Mouse (Mus musculus) ES-Bruce4 (cell line): ENCODE results near the gene Prkg1.

Experiments used
- CTCF ChIP-seq: IDR thresholded peaks from one replicate; pipeline ENCODE4 v1.8.1; 2011; ENCODE audit warnings: low read depth, low read length
- POLR2A ChIP-seq: IDR thresholded peaks from one replicate; pipeline ENCODE4 v1.8.1; 2011; ENCODE audit warnings: low read length; ENCODE audit not compliant: insufficient read depth

DNA sequence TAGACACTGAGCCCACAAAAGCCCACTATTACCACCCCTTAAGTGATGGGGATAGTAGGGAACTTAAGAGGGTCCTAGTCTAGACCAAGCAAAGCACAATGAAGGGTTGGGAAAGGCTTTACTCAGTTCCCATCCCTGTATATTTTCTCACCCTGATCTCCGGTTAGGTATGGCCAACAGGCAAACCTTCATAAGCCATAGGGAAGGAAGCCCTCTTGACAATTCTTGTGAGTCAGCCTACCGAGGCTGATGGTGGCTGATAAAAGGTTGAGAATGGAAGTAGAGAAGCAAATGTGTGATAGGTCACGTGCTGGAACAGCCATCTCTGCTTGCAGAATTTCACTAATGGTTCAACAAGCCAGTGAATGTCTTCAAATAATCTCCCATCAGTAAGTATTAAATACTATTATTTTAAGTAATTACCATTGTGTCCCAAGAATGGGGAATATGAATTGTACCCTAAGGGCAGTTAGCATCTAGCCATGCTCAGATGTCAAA, 16.7 kb upstream of the Prkg1 start:
- TF ChIP-seq POLR2A (no peak), CTCF (no peak)
